Mouse (Mus musculus): ENCODE measurements around the gene Actr5.

The Actr5 gene

DNA sequence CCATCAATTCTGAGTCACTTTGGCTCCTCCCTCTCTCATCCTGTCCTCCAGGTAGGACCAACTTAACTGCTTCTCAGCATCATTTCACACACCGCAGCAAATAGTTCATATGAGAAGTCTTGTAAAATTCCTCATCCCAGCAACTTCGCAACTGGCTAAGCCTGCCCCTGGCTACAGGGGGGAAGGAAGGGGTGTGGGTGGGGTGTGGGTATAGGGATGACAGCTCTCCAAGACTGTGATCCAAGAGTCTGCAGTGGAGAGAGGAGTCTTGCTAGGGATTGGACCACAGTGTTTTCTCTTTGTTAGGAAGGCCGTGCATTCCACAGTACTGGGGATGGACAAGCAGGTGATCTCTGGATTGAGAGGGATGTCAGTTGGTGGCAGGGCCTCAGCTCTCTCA, 60.2 kb downstream of the Actr5 start:
- no peak for DNase-seq (ENCODE audit: low read depth in 1 of 2, low spot score in 2 of 2)

DNA sequence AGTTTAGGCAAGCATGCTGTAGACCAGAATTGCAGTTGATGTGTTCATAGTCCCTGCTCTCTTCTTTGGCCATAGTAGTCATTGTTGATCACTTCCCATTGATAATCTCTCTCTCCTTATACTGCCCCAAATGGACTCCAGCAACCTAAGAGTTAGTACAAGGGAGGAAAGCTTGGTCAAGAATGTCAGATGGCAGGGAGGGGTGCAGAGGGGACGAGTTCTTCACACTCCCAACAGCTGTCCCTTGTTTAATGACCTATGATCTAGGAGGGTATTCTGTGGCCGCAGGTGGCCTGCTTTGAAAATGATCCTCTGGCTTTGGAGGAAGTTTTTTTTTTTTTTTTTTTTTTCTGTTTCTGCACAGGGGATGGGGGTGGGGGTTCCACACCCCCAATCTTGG, 61.7 kb downstream of the Actr5 start:
- DNase-seq (ENCODE audit: low read depth in 1 of 2, low spot score in 2 of 2) = no peak

DNA sequence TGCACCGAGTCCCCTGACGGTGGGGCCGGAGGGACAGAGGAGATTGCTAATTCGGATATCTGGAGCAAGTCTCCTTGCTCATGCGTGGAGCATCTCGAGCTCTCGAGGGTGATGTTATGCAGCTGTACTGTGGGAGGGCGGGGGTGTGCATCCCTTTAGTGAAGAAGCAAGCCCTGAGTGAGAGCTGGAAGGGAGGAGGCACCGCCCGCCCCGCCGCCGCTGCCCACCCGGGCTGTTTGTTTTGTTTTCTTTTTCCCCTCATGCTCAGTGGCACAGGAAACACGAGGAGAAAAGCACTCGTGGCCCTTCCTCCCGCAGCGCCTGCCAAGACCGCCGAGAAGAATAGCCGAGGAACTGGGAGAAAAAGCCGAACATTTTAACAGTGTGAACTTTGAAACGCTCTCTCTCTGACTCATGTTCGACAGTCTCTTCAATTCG, 63.1 kb downstream of the Actr5 start:
- no peak for DNase-seq (ENCODE audit: low read depth in 1 of 2, low spot score in 2 of 2)

All from monocyte, adult 2 months (primary cell).